Mouse (Mus musculus) layer of hippocampus, postnatal 36 days (tissue): ENCODE data around the gene Slc32a1. TPM values are rescaled to one million over a fixed set of nuclear protein-coding genes. Genes with fewer than 3 reads are reported as not detected.
A peak's percentile ranks its signal among the peaks of the same experiment; 100 is the strongest.

Experiments
- DNase-seq, 2 experiments: peaks; one replicate each; pipeline ENCODE4 v3.0.0; 2022
- total RNA-seq, 2 experiments: library from RNA; stranded (reverse); gene quantifications; 2 replicates each; pipeline ENCODE4 v1.2.3; 2021

Gene Slc32a1
- total RNA-seq, 2 experiments from 2014 or later: 65.9 to 69.9 TPM

DNA sequence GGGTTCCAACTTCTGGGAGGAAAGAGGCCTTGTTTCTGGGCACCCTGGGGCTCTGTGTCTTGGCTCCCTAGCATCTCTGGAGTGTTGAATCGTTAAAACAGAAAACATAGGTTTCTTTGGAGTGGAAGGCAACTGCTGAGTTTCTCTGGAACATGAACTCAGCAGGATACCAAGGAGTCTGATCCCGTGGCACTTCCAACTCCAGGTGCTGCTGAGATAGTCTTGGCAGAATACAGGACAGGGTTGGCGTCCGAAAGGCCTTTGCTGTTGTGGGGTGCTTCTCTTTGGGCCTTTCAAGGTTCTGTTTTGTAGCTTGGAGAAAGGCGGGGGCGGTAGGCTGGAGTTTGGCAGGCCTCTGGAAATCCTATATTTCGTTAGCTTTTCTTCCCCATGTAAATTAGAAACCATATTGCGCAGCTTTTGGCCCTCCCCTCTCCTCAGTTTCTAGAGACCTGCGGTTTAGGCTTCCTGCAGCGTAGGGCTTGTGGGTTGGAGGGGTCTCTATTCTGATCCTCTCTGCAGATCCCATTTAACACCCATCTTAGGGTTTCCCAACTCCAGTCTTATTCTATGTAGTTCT is 2.2 kb downstream of the Slc32a1 start:
- no peak for DNase-seq

DNA sequence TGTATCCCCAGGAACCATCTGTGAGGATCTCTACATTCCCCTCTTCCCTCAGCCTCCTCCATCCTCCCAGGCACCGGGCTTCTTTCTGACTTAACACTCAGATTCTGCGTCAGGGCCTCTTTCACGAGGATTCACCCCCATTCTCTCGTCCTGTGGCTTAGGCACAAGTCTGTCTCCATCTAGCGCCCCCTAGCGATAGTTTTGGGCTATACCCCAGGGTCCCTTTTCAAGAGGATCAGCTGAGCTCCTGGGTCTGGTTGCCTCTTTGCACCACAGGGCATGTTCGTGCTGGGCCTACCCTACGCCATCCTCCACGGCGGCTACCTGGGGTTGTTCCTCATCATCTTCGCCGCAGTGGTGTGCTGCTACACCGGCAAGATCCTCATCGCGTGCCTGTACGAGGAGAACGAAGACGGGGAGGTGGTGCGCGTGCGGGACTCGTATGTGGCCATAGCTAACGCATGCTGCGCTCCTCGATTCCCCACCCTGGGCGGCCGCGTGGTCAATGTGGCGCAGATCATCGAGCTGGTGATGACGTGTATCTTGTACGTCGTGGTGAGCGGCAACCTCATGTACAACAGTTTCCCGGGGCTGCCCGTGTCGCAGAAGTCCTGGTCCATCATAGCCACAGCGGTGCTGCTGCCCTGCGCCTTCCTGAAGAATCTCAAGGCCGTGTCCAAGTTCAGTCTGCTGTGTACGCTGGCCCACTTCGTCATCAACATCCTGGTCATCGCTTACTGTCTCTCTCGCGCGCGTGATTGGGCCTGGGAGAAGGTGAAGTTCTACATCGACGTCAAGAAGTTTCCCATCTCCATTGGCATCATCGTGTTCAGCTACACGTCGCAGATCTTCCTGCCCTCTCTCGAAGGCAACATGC is 3.2 kb downstream of the Slc32a1 start:
- DNase-seq: peak in 1 of 2 experiments; percentile 47

DNA sequence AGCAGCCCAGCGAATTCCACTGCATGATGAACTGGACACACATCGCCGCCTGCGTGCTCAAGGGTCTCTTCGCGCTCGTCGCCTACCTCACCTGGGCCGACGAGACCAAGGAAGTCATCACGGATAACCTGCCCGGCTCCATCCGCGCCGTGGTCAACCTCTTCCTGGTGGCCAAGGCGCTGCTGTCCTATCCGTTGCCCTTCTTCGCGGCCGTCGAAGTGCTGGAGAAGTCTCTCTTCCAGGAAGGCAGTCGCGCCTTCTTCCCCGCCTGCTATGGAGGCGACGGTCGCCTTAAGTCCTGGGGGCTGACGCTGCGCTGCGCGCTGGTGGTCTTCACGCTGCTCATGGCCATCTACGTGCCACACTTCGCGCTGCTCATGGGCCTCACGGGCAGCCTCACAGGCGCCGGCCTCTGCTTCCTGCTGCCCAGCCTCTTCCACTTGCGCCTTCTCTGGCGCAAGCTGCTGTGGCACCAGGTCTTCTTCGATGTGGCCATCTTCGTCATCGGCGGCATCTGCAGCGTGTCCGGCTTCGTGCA is 3.9 kb downstream of the Slc32a1 start:
- DNase-seq: no peak

DNA sequence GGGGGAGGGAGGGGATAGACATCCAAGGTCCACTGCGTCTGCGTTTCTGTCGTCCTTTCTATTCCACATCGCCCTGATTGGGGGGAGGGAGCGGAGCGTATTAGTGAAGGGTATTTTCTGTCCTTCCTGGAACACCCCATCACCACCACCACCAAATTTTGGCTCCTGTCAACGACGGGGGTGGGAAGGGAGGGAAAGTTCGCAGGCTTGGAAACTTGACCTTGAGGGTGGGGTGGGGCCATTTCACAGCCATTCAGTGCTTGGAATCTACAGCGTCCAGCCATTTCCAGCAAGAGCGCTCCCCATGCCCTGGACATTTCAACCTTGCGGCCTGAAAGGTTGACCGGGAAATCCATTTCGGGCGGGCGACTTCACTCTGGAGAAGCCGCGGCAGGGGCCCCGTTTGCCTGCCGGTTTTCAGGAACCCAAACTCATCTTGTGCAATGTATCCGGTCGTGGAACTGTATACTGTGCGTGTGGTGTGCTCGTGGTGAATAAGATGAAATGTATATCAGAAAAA is 4.7 kb downstream of the Slc32a1 start:
- DNase-seq: no peak

DNA sequence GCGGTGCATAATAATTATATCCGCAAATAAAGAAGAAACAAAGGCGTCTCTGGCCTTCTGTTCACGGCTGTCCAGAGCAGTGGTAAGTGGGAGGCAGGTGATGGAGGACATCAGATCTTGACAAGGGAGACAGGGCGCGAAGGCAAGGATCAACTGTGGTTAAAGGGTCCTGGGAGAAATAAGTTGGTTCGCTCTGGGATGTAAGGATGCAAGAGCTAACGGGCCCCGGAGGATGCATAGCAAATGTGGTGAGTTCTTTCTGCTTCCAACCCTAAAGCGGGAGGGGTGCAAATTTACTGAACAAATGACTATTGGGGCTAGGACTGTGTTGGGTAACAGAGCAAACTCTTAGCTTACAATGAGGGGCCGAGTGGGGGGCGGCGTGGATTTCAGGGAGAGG is 5.1 kb downstream of the Slc32a1 start:
- DNase-seq: no peak

GRCm38 (mm10) chr2:158616296-158616695 is 5.7 kb downstream of the Slc32a1 start:
- DNase-seq: no peak

- no peak for DNase-seq
These were observed 6.2 kb downstream of the Slc32a1 start for GRCm38 (mm10) chr2:158616790-158617189.

- peak; percentile 89 to 90 for DNase-seq
These were observed 14.2 kb downstream of the Slc32a1 start, which contains the start of gene Actr5 for GRCm38 (mm10) chr2:158624718-158625222. Gene Actr5, plus strand, starts transcription at chr2:158624888.

- no peak for DNase-seq
These were observed 14.7 kb downstream of the Slc32a1 start for GRCm38 (mm10) chr2:158625231-158625630.

DNA sequence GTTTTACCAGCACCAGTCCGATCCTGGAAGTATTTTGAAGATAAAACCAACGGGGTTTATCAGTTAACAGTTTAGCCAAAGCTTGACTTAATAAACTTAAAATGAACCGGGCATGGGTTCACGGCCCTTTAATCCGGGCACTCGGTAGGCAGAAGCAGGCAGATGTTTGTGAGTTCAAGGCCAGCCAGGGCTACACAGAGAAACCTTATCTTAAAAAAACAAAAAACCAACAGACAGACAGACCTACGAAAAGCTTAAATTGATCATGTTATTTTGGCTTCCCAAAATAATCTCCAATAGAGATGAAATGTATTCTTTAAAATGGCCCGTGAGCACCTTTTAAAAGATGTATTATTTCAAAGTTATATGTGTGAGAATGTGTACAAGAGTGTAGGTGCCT is 15.1 kb downstream of the Slc32a1 start:
- no peak for DNase-seq

GRCm38 (mm10) chr2:158628858-158629257 is 18.3 kb downstream of the Slc32a1 start:
- DNase-seq: no peak

DNA sequence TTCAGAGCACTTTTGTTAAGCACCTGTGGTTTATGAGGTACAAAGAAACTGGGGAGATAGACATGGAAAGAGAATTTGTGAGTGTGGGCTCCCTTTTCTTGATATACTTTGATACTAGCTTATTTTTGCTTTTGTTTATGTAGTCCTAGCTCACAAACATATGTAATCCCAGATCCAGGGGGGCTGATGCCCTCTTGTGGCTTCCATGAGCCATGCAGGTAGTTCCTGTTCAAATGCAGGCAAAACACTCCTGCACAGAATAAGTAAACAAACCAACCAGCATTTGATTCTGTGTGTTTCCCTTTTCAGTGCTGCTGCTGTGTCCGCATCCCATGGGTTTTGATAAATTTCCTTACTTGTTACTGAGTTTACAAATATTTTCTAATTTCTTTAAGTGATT is 18.8 kb downstream of the Slc32a1 start:
- no peak for DNase-seq

- DNase-seq: no peak
These were observed 21.3 kb downstream of the Slc32a1 start for GRCm38 (mm10) chr2:158631873-158632272.

- DNase-seq: peak; percentile 62 to 66
These were observed 31.3 kb downstream of the Slc32a1 start for GRCm38 (mm10) chr2:158641869-158642268.

DNA sequence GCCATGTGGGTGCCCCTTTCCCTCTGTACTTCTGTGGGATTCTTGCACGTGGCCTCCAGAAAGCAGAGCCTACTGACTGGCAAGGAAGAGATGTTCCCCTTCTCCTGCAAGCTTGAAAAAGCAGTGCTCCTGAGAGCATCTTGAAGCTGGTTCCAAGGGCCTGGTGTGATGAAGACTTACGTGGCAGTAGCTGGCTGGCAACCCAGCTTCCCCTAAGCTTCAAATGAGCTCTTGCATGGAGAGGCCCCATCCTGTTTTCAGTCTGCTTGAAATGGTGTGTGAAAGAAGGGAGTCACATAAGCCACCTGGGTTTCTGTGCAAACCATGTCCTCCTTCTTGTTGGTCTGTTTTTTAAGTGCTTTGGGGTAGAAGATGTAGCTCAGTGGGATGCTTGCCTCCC is 32.0 kb downstream of the Slc32a1 start:
- no peak for DNase-seq

DNA sequence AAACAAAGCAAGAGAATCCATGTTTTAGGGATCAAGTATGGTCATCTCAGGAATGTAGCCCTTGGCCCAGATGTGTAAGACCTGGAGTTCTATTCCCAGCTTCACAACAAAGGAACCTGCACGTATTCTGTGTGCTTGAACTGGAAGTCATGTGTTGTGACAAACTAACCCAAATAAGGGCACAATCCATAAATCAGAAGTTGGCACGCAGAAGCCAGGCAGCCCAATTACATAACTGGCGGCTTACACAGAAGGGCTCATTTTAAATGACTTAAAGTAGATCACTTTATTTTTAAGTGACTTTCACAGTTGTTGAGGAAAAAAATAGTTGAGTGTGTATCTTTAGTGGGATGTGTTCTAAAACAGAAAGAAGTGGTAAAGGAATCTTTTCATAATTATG is 33.2 kb downstream of the Slc32a1 start:
- DNase-seq: no peak

DNA sequence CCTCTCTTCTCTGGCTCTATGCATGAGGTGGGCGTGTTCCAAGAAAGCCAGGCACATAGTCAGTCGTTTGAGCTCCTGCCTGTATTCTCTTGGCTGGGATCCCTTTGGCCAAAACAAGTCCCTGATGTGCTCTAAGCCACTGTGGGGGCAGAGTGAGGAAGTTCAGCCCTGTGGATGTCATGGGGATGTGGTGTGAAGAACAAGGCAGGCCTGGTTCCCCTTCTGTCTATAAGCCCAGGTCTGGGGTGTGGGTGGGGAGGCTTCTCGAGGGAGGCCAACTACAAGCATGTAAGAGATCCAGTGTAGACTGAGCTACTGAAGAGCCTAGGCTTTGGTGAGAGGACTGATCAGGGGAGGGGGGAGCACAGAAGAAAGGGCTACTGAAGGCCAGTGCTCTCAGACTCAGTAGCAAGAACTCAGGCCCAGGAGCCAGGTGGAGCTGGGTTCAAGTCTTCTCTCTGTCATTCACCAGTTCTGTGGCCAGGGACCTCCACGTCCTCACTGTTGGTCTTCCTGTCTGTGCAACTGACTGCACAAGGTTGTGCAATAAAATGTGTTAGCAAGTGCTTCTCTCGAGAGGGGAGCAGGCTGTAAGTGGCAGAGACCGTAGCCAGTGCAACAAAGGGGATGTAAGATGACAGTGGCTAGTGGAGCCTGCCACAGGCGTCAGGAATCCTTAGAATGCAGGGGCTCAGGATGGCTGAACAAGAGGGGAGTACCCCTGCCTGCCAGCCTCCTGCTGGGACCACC is 40.8 kb downstream of the Slc32a1 start:
- DNase-seq: no peak

DNA sequence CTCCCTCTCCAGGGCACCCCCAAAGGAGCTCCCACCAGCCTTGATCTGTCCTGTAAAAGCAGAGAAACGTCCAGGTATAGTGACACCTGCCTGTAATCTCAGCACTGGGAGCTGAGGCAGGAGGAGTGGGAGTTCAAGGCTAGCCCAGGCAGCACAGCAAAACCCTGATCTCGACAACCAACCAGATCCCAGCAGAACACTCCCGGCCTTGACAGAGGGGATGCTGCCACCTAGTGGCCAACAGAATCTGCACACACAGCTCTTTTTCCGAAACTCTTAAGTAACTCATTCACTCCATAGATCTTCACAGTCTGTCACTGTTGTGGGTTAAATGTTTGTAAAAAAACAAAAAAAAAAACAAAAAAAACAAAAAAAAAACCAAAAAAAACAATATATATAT is 42.4 kb downstream of the Slc32a1 start:
- DNase-seq: peak; percentile 70 to 73

DNA sequence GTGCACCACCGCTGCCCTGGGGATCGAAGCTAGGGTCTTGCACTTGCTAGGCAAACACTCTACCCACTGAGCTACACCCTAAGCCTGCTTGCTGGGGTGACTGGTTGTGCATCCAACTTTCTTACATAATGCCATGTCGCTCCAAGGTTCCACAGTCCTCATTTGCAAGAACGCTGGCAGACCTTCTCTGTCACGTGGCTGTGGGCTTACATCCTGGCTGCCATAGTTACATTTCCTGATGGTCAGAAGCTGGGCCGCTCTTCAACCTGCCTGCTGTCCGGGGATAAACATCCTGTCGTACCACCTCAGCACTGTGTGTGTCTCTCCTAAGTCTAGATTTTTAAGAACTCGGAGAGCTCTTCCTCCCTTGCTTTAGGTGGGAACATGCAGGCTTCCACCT is 44.1 kb downstream of the Slc32a1 start:
- no peak for DNase-seq

DNA sequence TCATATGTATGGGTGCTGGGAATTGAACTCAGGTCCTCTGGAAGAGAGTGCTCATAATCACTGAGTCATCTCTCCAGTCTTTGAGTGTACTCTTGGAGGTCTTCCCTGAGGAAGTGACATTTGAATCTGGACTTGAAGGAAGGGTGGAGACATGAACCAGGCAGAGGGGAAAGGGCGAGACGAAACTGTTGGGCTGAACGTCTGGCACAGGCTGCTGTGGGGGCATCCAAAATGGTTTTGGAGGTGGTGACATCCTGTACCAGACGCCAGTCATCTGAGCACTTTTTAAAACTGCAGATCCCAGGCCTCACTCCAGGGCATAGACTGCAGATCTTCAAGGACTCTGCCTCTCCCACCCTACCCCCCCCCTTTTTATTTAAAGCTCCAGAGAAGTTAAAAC is 45.2 kb downstream of the Slc32a1 start:
- DNase-seq: no peak

DNA sequence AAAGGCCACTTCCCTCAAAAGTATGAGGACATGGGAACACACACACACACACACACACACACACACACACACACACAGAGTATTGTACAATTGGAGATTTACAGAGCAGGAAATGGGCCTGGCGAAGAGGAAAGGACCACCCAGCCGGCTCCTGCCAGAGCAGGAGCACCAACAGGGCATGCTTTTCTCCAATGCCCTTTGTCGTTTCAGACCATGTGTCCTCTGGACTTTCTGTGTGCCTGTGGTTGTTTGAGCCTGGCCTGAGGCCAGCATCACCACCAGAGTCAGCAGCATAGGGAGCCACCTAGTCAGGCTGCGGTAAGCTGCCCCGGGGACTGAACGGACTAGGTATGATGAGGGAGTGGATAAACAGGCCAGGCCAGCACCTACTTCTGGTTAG is 48.3 kb downstream of the Slc32a1 start:
- no peak for DNase-seq

GRCm38 (mm10) chr2:158659346-158659745 is 48.8 kb downstream of the Slc32a1 start:
- DNase-seq: no peak

DNA sequence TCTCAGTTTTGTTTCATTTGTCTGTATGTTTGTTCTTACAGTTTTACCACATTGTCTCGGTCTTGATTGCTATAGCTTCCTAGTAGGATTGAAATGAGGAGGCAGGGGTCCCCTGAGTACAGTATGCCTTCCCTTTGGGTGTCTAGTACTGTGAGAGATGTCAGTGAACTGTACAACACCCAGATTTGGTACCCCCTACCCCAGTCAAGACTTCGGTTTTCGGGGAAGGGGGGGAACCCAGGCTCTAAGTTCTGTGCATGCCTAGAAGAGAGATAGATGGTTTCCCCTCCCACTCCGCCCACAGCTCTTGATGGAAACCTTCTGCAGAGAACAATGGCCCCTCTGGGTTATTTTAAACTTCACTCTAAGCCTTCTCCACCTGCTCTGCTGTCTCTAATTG is 54.5 kb downstream of the Slc32a1 start, which contains the start of gene Ppp1r16b:
Gene Ppp1r16b, plus strand, starts transcription at position 301 of the 400 bp plus-strand sequence.
- no peak for DNase-seq
